Mouse (Mus musculus) C2C12 (cell line): Measurements from ENCODE around the gene Lgi4. TPM values are rescaled to one million over a fixed set of nuclear protein-coding genes. Genes with fewer than 3 reads are reported as not detected.

Experiments
- H3K27me3 ChIP-seq: one replicate; pipeline ENCODE4 v1.6.1; 2011; ENCODE audit not compliant: control insufficient read depth, insufficient read depth, insufficient read length
- H3K36me3 ChIP-seq: one replicate; pipeline ENCODE4 v1.6.1; 2011; ENCODE audit not compliant: control insufficient read depth, insufficient read depth
- H3K4me3 ChIP-seq: one replicate; pipeline ENCODE4 v1.5.1; 2011; ENCODE audit warnings: mild to moderate bottlenecking, control low read depth; ENCODE audit not compliant: poor library complexity, insufficient read depth, severe bottlenecking
- H3K79me2 ChIP-seq: one replicate; pipeline ENCODE4 v1.6.1; 2011; ENCODE audit not compliant: control insufficient read depth, insufficient read depth
- H3K79me3 ChIP-seq: one replicate; pipeline ENCODE4 v1.6.1; 2011; ENCODE audit warnings: low read depth, control low read depth
- H3ac ChIP-seq: one replicate; pipeline ENCODE3; 2011; ENCODE audit warnings: low read depth; ENCODE audit not compliant: control insufficient read depth, insufficient read length
- CEBPB ChIP-seq: IDR thresholded peaks from one replicate; pipeline ENCODE4 v1.6.1; 2011; ENCODE audit warnings: low read depth, mild to moderate bottlenecking, control low read depth, moderate library complexity
- CTCF ChIP-seq: IDR thresholded peaks from one replicate; pipeline ENCODE4 v1.5.1; 2011; ENCODE audit not compliant: control insufficient read depth, insufficient read depth, insufficient read length
- FOSL1 ChIP-seq: IDR thresholded peaks from one replicate; pipeline ENCODE4 v1.8.0; 2011; ENCODE audit warnings: mild to moderate bottlenecking, low read length; ENCODE audit not compliant: poor library complexity, insufficient read depth, severe bottlenecking
- MAX ChIP-seq: IDR thresholded peaks from one replicate; pipeline ENCODE4 v1.6.1; 2011; ENCODE audit warnings: mild to moderate bottlenecking, control low read depth
- MYOD1 ChIP-seq: IDR thresholded peaks from one replicate; pipeline ENCODE4 v1.6.1; 2011; ENCODE audit warnings: low read depth; ENCODE audit not compliant: control insufficient read depth, insufficient read length
- MYOG ChIP-seq: IDR thresholded peaks from one replicate; pipeline ENCODE4 v1.6.1; 2011; ENCODE audit not compliant: control insufficient read depth, insufficient read length; ENCODE audit errors: extremely low read depth
- USF1 ChIP-seq: IDR thresholded peaks from one replicate; pipeline ENCODE4 v1.6.1; 2011; ENCODE audit warnings: low read depth, mild to moderate bottlenecking, control low read depth, moderate library complexity
- polyA plus RNA-seq: library from polyadenylated mRNA; unstranded; fragments of >200 nt; fragmentation: generic; extraction: Trizol; gene quantifications from one replicate; pipeline ENCODE4 v1.2.1, GENCODE M21; 2012; ENCODE audit warnings: missing spikeins

Lgi4 gene
- polyA plus RNA-seq, 1 experiment = 0.02 TPM

DNA sequence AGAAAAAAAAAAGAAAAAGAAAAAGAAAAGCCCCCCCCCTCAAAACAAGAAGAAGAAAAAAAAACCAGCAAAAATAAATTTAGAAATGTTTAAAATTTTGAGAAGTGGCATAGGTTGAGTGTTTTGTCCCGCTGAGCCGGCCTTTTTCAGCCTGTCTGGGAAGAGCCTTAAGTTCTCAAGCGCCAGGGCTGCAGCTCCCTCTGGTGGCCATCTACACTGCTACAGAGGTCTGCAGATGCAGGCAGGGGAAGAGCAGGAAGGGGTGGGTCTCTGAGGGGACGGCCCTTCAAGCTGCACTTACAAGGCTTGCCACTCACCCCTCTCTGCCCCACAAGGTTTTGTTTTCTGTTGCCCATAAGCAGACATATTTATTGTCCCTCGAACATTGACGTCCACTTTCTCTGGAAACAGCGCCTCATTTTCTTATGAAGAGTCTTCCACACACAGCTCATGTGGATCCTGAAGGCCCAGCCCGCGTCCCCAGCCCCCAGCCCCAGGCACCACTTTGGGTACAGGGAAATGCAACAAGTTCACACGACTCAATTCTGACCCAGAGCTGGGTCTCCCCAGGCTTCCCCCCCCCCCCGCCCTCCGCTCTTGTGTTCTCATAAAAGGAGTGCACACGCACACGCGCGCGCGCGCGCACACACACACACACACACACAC lies 38.6 kb downstream of the Lgi4 start:
- H3K36me3 ChIP-seq = no peaks in the 10 kb centered on the region
- H3ac ChIP-seq = no peak overlapping the region
- no peaks in the 10 kb centered on the region for H3K79me3 ChIP-seq
- peaks cover 28% of the 10 kb centered on the region for H3K27me3 ChIP-seq
- H3K4me3 ChIP-seq = no peak overlapping the region
- no peaks in the 10 kb centered on the region for H3K79me2 ChIP-seq
- TF ChIP-seq USF1 = no peak
- no peak for TF ChIP-seq FOSL1
- TF ChIP-seq MYOD1 = no peak
- peak; percentile 86 for TF ChIP-seq CTCF

DNA sequence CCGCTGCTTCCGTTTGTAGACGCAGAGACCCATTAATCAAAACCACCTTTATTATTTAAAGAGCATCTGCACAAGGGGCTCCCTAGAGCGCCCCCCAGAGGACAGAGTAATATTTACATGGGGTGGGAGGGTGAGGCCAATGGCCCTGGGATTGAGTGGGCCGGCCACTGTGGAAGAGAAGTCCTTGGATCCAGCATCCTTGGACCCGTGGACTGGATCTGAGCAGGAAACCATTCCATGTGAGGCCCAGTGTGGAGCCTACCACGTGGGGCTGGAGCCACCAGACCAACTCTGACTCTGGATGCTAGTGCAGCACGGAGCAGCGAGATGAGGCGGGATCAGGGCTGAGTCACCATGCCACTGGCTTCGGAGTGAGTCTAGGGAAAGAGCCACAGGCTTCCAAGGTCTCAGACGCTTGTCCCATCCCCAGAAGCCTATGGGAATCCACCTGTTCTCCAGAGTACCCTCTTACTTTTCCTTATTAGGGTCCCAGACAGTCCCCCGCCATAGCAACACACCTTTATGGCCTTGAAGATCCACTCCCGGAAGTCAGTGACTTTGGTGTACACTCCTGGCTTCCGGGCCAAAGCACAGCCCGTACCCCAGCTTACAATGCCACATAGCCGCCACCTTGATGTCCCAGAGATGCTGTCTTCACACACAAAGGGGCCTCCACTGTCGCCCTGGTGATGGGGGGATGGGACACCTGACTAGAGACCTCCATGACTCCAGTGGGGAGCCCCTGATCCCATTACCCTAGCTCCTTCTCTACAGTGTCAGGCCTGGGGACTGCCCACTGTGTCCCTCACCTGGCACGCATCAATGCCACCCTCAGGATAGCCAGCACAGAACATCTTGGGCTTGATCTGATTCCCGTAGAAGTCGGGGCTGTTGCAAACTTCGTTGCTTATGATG lies 39.8 kb downstream of the Lgi4 start:
- peaks cover 32% of the 10 kb centered on the region for H3K27me3 ChIP-seq
- TF ChIP-seq CEBPB (no peak), USF1 (no peak), MAX (no peak), MYOG (no peak), FOSL1 (no peak), MYOD1 (no peak), CTCF (no peak)
- H3K79me3 ChIP-seq = no peaks in the 10 kb centered on the region
- no peaks in the 10 kb centered on the region for H3K79me2 ChIP-seq
- H3K36me3 ChIP-seq = no peaks in the 10 kb centered on the region
- no peak overlapping the region for H3ac ChIP-seq
- H3K4me3 ChIP-seq = no peak overlapping the region

DNA sequence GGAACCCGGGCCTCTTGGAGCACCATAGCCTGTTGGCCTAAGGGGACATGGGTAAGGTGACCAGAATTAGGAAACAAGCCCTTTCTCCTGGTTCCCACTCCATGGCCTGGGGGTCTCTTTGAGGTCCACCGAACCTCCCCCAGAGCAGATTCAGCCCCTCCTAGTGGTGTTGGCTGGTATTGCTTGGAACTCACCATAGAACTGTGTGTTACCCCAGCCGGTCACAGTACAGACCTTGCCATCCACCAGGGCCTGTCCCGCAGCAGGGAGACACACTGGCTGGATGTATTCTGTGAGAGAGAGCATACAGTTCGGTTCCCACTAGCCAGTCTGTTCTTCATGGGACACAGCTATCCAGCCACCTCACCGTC lies 40.5 kb downstream of the Lgi4 start:
- no peak overlapping the region for H3ac ChIP-seq
- H3K4me3 ChIP-seq = no peak overlapping the region
- no peak for TF ChIP-seq FOSL1
- no peak for TF ChIP-seq USF1
- no peak for TF ChIP-seq MYOD1
- no peak for TF ChIP-seq MYOG
- no peak for TF ChIP-seq MAX
- H3K27me3 ChIP-seq = peaks cover 35% of the 10 kb centered on the region
- H3K79me3 ChIP-seq = no peaks in the 10 kb centered on the region
- no peaks in the 10 kb centered on the region for H3K79me2 ChIP-seq
- no peaks in the 10 kb centered on the region for H3K36me3 ChIP-seq

DNA sequence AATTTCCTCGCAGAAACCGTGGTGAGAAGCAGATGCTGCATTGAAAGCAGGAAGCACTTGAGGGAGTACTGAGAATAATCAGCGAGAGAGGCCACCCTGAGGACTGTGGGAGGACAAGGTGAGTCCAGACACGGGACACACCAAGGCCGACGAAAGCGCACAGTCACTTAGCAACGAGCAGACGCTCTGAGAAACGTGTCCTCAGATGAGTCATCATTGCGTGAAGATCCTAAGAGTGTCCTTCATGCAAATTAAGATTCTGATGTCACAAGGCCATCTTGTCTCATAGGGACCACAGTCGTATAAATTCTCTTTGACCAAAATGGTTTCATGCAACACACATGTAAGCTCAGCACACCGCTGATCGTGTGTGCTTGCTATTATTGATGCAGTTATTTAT lies 41.6 kb downstream of the Lgi4 start:
- TF ChIP-seq CTCF (no peak), USF1 (no peak), MYOD1 (no peak)
- no peaks in the 10 kb centered on the region for H3K79me3 ChIP-seq

DNA sequence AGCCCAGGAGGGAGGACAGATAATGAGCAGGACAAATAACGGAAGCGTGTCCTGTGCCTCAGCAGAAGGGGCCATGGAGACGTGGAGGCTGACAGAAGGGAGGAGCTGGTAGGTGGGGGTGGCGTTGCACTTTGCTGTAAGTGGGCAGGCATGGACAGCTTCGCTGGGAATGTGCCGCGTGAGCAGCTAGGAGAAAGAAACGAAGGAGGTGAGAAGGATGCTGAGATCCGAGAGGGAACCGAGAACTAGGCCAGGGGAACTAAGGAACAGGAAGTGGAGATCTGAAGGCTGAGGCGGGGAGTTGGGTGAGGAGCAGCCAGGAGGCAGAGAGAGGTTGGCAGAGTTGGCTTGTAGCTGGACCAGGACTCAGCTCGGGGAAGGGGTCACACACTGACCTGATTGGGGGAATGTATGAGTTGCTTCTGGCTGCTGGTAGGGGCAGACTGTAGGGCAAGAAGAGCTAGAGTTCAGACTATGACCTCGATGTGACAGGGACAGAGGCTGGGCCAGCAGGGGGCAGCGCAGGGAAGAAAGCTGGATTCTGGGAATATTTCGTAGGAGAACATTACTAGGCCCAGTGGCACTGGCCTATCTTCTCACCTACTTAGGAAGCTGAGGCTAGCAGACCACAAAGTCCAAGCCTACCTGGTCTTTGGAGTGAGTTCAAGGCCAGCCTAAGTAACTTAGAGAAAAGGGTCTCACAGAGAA lies 46.1 kb downstream of the Lgi4 start:
- peaks cover 39% of the 10 kb centered on the region for H3K27me3 ChIP-seq
- no peaks in the 10 kb centered on the region for H3K79me2 ChIP-seq
- TF ChIP-seq MYOD1 = no peak
- no peak for TF ChIP-seq MYOG
- no peak for TF ChIP-seq CEBPB
- no peak for TF ChIP-seq FOSL1
- TF ChIP-seq CTCF = no peak
- TF ChIP-seq MAX = no peak
- TF ChIP-seq USF1 = no peak
- H3K36me3 ChIP-seq = no peaks in the 10 kb centered on the region
- no peak overlapping the region for H3K4me3 ChIP-seq
- H3K79me3 ChIP-seq = no peaks in the 10 kb centered on the region
- no peak overlapping the region for H3ac ChIP-seq

More for the DNA sequence above, 41.6 kb downstream of the Lgi4 start:
- Histone ChIP-seq H3K27me3 (peaks cover 34% of the 10 kb centered on the region), H3K4me3 (no peak overlapping the region), H3K36me3 (no peaks in the 10 kb centered on the region), H3ac (no peak overlapping the region), H3K79me2 (no peaks in the 10 kb centered on the region)
